Mouse (Mus musculus) frontal cortex, adult 2 months (tissue): ENCODE data around the gene Tmem230. TPM values are rescaled to one million over a fixed set of nuclear protein-coding genes. Genes with fewer than 3 reads are reported as not detected.

Source experiments
- DNase-seq, 2 experiments: peaks; one replicate each; pipeline ENCODE4 v3.0.0; 2022; ENCODE audit warnings: low spot score in 1 of 2; ENCODE audit errors: extremely low spot score in 1 of 2
- polyA plus RNA-seq: library from polyadenylated mRNA; depleted of rRNA; stranded (reverse); fragments of >200 nt; gene quantifications from 2 replicates; pipeline ENCODE4 v1.2.3, GENCODE M21; 2012

Tmem230 gene
- polyA plus RNA-seq, 1 experiment: 64.4 TPM

- DNase-seq: no peak
These were observed 12.3 kb downstream of the Tmem230 start for GRCm38 (mm10) chr2:132235291-132235690.

- no peak for DNase-seq
These were observed 13.4 kb downstream of the Tmem230 start for GRCm38 (mm10) chr2:132233985-132234765.

GRCm38 (mm10) chr2:132232413-132232945, 15.1 kb downstream of the Tmem230 start:
- no peak for DNase-seq

GRCm38 (mm10) chr2:132224359-132224758, 23.2 kb downstream of the Tmem230 start:
- DNase-seq: peak in 1 of 2 experiments; percentile 25

GRCm38 (mm10) chr2:132221611-132222073, 26.0 kb downstream of the Tmem230 start:
- peak; percentile 60 to 71 for DNase-seq

GRCm38 (mm10) chr2:132211995-132212656, 35.5 kb downstream of the Tmem230 start:
- DNase-seq: no peak

GRCm38 (mm10) chr2:132210806-132211312, 36.7 kb downstream of the Tmem230 start:
- DNase-seq: no peak

GRCm38 (mm10) chr2:132208246-132208881, 39.2 kb downstream of the Tmem230 start:
- DNase-seq: no peak

GRCm38 (mm10) chr2:132206316-132206881, 41.2 kb downstream of the Tmem230 start:
- no peak for DNase-seq

GRCm38 (mm10) chr2:132205549-132205948, 42.1 kb downstream of the Tmem230 start:
- DNase-seq: no peak

GRCm38 (mm10) chr2:132203773-132204172, 43.8 kb downstream of the Tmem230 start:
- no peak for DNase-seq

- DNase-seq: no peak
These were observed 44.4 kb downstream of the Tmem230 start for GRCm38 (mm10) chr2:132203186-132203585.

- no peak for DNase-seq
These were observed 49.3 kb downstream of the Tmem230 start for GRCm38 (mm10) chr2:132198017-132198933.

- no peak for DNase-seq
These were observed 52.0 kb downstream of the Tmem230 start for GRCm38 (mm10) chr2:132195602-132196001.

GRCm38 (mm10) chr2:132190602-132191161, 56.9 kb downstream of the Tmem230 start:
- no peak for DNase-seq
